Mouse (Mus musculus) lung, embryonic 14.5 days (tissue): Measurements from ENCODE around the gene Zfp599. TPM values are rescaled to one million over a fixed set of nuclear protein-coding genes. Genes with fewer than 3 reads are reported as not detected.
"Not testable (repeated sequence)": the region's sequence is repeated elsewhere in the genome, so short reads cannot be mapped to it uniquely, and the experiment has no call there.

Source experiments
- ATAC-seq: fragments of 200-750 bp; cut with Nextera tagmentation; 2 replicates; pipeline ENCODE4 v1.8.0; 2017; ENCODE audit warnings: mild to moderate bottlenecking, moderate TSS enrichment, moderate library complexity; ENCODE audit not compliant: insufficient read depth
- DNase-seq: peaks from one replicate; pipeline ENCODE4 v3.0.0-alpha.2; 2015
- H3K27ac ChIP-seq: fragments of 300-500 bp; sonication (generic); 2 replicates; pipeline ENCODE4 v1.5.1; 2014; ENCODE audit warnings: low read depth, mild to moderate bottlenecking, moderate library complexity
- H3K27me3 ChIP-seq: fragments of 300-500 bp; sonication (generic); 2 replicates; pipeline ENCODE4 v1.6.1; 2014; ENCODE audit warnings: low read length, control low read depth; ENCODE audit not compliant: insufficient read depth
- H3K36me3 ChIP-seq: fragments of 300-500 bp; sonication (generic); 2 replicates; pipeline ENCODE4 v1.6.1; 2014; ENCODE audit warnings: control low read depth; ENCODE audit not compliant: insufficient read depth
- H3K4me1 ChIP-seq: fragments of 300-500 bp; sonication (generic); 2 replicates; pipeline ENCODE4 v1.6.1; 2014; ENCODE audit warnings: antibody characterized with exemption, control low read depth; ENCODE audit not compliant: insufficient read depth
- H3K4me2 ChIP-seq: fragments of 300-500 bp; sonication (generic); 2 replicates; pipeline ENCODE4 v1.6.1; 2014; ENCODE audit warnings: mild to moderate bottlenecking
- H3K4me3 ChIP-seq: fragments of 300-500 bp; sonication (generic); 2 replicates; pipeline ENCODE4 v1.5.1; 2014; ENCODE audit warnings: low read depth, low read length
- H3K9ac ChIP-seq: fragments of 300-500 bp; sonication (generic); 2 replicates; pipeline ENCODE4 v1.6.1; 2014
- H3K9me3 ChIP-seq: fragments of 300-500 bp; sonication (generic); 2 replicates; pipeline ENCODE4 v1.6.1; 2016; ENCODE audit warnings: low read depth, low read length, control low read depth
- CTCF ChIP-seq: IDR thresholded peaks from 2 replicates; pipeline ENCODE4 v1.5.1; 2016; ENCODE audit warnings: antibody characterized with exemption, low read depth
- WGBS: fragments of 180-500 bp; shearing (Covaris S2); extraction: QIAGEN DNeasy Blood & Tissue Kit; methylation state at CpG from one replicate; pipeline ENCODE4 v1.1.7; 2014; 5-methylcytosine and 5-hydroxymethylcytosine counted together
- polyA plus RNA-seq: library from polyadenylated mRNA; unstranded; fragments of >200 nt; fragmentation: Nextera tagmentation; extraction: Ambion mirVana; gene quantifications from 2 replicates; pipeline ENCODE4 v1.2.1, GENCODE M21; 2014

The Zfp599 gene
- polyA plus RNA-seq, 1 experiment from 2014 or later = 6.6 TPM

DNA sequence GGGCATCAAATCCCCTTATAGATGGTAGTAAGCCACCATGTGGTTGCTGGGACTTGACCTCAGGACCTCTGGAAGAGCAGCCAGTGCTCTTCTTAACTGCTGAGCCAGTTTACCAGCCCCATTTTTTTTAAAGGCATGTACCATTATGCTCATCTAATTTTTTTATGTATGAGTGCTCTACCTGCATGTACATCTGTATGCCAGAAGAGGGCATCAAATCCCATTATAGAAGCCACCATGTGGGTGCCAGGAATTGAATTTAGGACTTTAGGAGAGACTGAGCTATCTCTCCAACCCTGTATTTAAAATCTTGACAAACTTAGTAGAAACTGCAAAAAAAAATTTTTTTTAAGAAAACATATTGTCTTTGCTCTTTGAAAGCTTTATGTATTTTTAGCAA, 29.1 kb downstream of the Zfp599 start:
- no peak overlapping the region for H3K4me2 ChIP-seq
- DNase-seq = peak; percentile 41
- H3K27me3 ChIP-seq = no peaks in the 10 kb centered on the region
- peak; percentile 32; the same call in 1 of the 2 replicates for TF ChIP-seq CTCF
- H3K36me3 ChIP-seq = peaks cover 8% of the 10 kb centered on the region; the same call in 1 of the 2 replicates
- no peaks in the 10 kb centered on the region for H3K9me3 ChIP-seq
- no peak overlapping the region for H3K4me3 ChIP-seq
- H3K27ac ChIP-seq = no peak overlapping the region
- no peak overlapping the region for H3K9ac ChIP-seq
- H3K4me1 ChIP-seq = no peaks in the 10 kb centered on the region
- no peak for ATAC-seq

DNA sequence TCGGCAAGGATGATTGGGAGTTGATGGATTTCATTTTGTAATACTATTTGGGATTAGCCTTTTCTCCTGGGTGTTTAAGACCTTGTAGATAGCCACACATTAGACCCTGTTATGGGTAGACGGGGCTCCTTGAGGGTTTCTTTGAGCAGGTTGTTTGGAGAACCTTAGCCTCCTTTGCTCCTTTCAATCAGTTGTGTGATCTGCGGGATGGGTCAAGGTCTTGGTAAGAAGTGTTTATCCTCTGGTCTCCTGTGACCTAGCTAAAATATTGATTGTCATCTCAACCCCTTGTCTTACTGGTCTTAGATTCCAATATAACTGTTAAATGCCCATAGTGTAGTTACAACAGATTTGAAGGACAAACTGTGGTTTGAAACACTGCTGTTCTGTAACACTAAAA, 29.6 kb downstream of the Zfp599 start:
- Histone ChIP-seq H3K9me3 (no peaks in the 10 kb centered on the region), H3K36me3 (0 out of 2 replicates have a peak, but pooled peaks cover 4% of the 10 kb centered on the region), H3K4me2 (no peak overlapping the region), H3K9ac (no peak overlapping the region), H3K4me1 (no peaks in the 10 kb centered on the region), H3K27me3 (no peaks in the 10 kb centered on the region), H3K27ac (no peak overlapping the region), H3K4me3 (no peak overlapping the region)
- no peak for TF ChIP-seq CTCF
- WGBS = 76% methylated on average over 3 of the region's 3 CpGs
- ATAC-seq (no peak), DNase-seq (no peak)

DNA sequence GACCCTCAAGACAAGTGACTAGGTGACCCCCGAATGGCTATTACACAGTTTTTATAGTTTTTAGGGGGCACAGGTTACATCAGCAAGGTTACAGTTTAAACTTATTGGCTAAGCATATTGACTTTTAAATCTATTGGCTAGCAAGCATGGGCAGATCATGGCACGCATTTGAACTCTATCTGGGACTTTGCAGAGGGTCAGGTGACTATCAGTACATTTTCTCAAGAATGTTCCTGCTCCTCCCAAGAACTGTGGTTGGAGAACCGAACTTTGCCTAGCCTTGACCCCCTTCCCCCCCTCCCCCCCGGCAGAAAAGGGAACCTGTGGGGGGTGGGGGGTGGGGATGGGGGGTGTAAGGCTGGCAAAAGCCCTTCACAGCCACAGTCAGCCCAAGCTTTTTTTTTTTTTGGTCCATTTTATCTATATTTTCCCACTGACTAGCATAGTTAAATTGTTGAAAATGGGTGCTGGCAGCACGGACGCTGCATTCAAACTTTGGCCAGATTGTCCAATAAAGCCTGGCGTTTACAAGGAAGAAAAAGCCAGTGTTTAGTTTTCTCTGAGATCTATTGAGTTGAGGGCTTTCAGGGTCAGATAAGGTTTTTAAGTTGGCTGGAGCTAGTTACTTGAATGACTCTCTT, 30.2 kb downstream of the Zfp599 start:
- H3K4me3 ChIP-seq = no peak overlapping the region
- ATAC-seq (no peak), DNase-seq (no peak)
- no peak for TF ChIP-seq CTCF
- H3K27me3 ChIP-seq = no peaks in the 10 kb centered on the region
- 70% methylated on average over 7 of the region's 7 CpGs for WGBS
- no peak overlapping the region for H3K4me2 ChIP-seq
- H3K9me3 ChIP-seq = no peaks in the 10 kb centered on the region
- H3K9ac ChIP-seq = no peak overlapping the region
- no peaks in the 10 kb centered on the region for H3K36me3 ChIP-seq
- H3K27ac ChIP-seq = no peak overlapping the region
- H3K4me1 ChIP-seq = no peaks in the 10 kb centered on the region

DNA sequence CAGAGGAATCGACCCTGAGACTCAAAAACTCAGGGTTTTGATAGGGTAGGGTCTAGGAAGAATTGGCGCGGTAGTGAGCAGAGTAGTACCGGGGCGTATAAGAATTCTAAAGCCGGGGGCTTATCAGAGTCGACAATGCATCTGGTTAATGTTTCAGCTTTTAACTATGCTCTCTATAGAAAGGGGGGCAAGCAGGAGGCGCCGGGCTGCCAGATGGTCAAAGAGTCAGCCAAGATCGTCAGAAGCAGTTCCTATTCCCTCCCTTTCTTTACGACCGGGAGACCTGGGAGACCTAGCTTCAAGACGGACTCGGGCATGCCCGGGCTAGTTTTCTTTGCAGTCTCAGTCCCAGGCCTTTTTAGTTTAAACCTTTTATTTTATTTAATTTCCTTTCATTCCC, 32.8 kb downstream of the Zfp599 start:
- no peak overlapping the region for H3K4me3 ChIP-seq
- H3K27me3 ChIP-seq = no peaks in the 10 kb centered on the region
- H3K9ac ChIP-seq = no peak overlapping the region
- TF ChIP-seq CTCF = no peak
- peak overlapping the region; percentile 68 for H3K4me2 ChIP-seq
- DNase-seq (peak; percentile 14), ATAC-seq (no peak)
- WGBS = 77% methylated on average over 15 of the region's 15 CpGs
- no peaks in the 10 kb centered on the region for H3K4me1 ChIP-seq
- no peaks in the 10 kb centered on the region for H3K36me3 ChIP-seq
- H3K27ac ChIP-seq = no peak overlapping the region
- H3K9me3 ChIP-seq = no peaks in the 10 kb centered on the region

DNA sequence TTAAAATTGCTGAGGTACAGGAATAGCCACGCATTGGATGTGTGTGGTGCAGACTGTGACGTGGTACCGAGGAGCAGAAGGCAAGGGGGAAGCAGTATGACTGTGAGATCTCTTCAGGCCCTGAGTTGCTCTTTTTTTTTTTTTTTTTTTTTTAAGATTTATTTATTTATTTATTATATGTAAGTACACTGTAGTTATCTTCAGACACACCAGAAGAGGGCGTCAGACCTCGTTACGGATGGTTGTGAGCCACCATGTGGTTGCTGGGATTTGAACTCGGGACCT, 33.4 kb downstream of the Zfp599 start:
- 62% methylated on average over 7 of the region's 7 CpGs for WGBS
- Histone ChIP-seq H3K4me2 (peak overlapping the region; percentile 68), H3K4me3 (peak overlapping the region; percentile 70), H3K9ac (peak overlapping the region; percentile 83; the same call in 1 of the 2 replicates)
- H3K27ac ChIP-seq, ATAC-seq, H3K36me3 ChIP-seq, DNase-seq, H3K27me3 ChIP-seq, H3K4me1 ChIP-seq, H3K9me3 ChIP-seq: not testable (repeated sequence)
- 0 out of 2 replicates have a peak, but pooled peaks have one; percentile 10 for TF ChIP-seq CTCF

DNA sequence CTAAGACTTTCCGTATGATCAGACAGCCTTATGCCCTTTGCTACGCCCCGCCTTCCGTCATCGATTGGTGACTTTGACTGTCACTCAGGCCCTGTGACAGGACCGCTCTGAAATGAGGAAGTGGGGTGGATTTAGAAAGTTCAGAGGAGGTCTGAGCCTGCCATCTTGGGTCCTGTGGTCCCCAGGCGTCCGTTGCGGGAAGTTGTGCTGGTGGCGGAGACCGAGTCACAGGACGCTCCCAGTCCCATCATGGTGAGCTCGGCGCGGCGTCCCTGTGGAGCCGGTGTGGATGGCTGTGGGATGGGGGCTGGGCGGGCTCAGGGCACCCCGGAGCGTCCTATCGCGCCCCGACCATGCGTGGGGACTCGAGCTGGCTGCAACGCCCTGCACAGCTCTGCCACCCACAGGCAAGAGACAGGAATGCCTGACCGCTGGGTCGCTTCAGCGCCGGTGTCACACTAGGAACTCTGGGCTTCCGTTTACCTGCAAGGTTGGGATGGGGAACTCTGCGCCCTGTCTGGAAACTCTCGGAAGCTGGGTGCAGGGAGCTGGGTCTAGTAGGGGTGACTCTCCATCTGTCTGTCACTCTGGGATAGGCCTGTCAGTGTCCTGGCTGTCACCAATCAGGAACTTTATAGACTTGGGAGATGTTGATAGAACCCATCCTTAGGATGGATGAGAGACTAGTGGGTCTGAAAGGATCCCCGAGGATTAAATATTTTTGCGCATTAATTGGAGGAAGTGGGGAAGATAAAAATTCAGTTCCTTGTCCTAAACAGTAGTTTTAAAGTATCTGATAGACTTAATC, 33.9 kb downstream of the Zfp599 start, which contains the start of gene Zfp809:
Zfp809 (plus strand) TSS at position 134 of the 808 bp plus-strand sequence.
- Histone ChIP-seq H3K9ac (peak within 1 kb of the TSS; percentile 83), H3K27ac (peak within 1 kb of the TSS; percentile 95), H3K36me3 (no peaks in the 10 kb centered on the region), H3K4me2 (peak within 1 kb of the TSS; percentile 68), H3K4me3 (peak within 1 kb of the TSS; percentile 70), H3K27me3 (no peaks in the 10 kb centered on the region), H3K4me1 (no peaks in the 10 kb centered on the region), H3K9me3 (no peaks in the 10 kb centered on the region)
- ATAC-seq (peak; percentile 99), DNase-seq (peak; percentile 100)
- peak; percentile 84 for TF ChIP-seq CTCF
- 1% methylated on average over 35 of the region's 35 CpGs for WGBS
